21 mouse cellular contexts compared by ENCODE assay signal in the genomic region with DNA sequence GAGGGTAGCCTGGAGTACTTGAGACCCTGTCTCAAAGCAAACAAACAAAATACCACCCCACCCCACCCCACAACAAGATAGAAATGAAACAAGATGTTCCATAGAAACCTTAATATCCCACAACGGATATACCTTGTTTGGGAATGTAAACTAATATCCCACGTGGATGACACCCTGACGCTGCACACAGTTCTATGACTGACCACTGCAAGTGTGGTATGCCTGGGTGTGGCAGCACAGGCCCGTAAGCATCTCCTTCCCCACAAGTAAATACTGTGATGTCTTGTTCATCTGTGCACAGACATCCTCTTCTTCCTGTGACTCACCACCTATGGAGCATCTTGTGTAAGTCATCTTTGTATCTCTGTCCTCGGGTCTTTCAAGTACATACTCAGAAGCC.
DNase-seq lines count a peak whose midpoint lies in the region; ATAC-seq lines count a peak whose summit lies in the region.
"Had no signal": no experiment of that assay in that cellular context is flagged by ENCODE, and none has a peak within 500 bp of the region (broad histone marks: within the 10 kb centered on the region; RNA-seq: fewer than 3 reads in every experiment).

No protein-coding gene starts in this region.

- no peak overlapping the region for H3K9ac ChIP-seq in heart, embryonic 13.5 days
- no peak overlapping the region for H3K9ac ChIP-seq in lung, embryonic 16.5 days (ENCODE audit: low read length)
- no peak overlapping the region for H3K9ac ChIP-seq in limb, embryonic 15.5 days
- H3K9ac ChIP-seq: hindbrain, embryonic 13.5 days; liver, postnatal 0 days; midbrain, embryonic 12.5 days; neural tube, embryonic 12.5 days had no signal

- no peak for DNase-seq in heart, embryonic 10.5 days (ENCODE audit: low spot score)
- no peak for DNase-seq in lung, postnatal 10 days
- no peak for DNase-seq in embryo, embryonic 10 days (ENCODE audit: low spot score)
- DNase-seq: adrenal gland, adult 8-10 months; cerebellum, adult 9-11 months; embryo, embryonic 11 days; gastrocnemius, postnatal 14 days; heart, postnatal 10 days; kidney, postnatal 36 days; liver, postnatal 0 days; right cerebral cortex, adult 18-20 months; thymus, postnatal 25 days had no signal

- H3K4me1 ChIP-seq in heart, embryonic 13.5 days, result peaks cover 27% of the 10 kb centered on the region
- H3K4me1 ChIP-seq in heart, embryonic 10.5 days, result peaks cover 42% of the 10 kb centered on the region
- peaks cover 25% of the 10 kb centered on the region for H3K4me1 ChIP-seq in lung, embryonic 16.5 days (replicated peaks; ENCODE audit: control insufficient read depth, insufficient read depth, low read length)
- peaks cover 36% of the 10 kb centered on the region for H3K4me1 ChIP-seq in limb, embryonic 15.5 days
- H3K4me1 ChIP-seq: hindbrain, embryonic 13.5 days; neural tube, embryonic 12.5 days had no signal

- H3K27ac ChIP-seq in heart, embryonic 13.5 days (replicated peaks), result 0 out of 2 replicates have a peak overlapping the region, but pooled peaks have one; percentile 39
- H3K27ac ChIP-seq in heart, embryonic 10.5 days, result no peak overlapping the region
- H3K27ac ChIP-seq in lung, embryonic 16.5 days (ENCODE audit: low read length), result 0 out of 2 replicates have a peak overlapping the region, but pooled peaks have one; percentile 1
- H3K27ac ChIP-seq in limb, embryonic 15.5 days, result peak overlapping the region; percentile 44; the same call in 1 of the 2 replicates
- H3K27ac ChIP-seq: hindbrain, embryonic 13.5 days; midbrain, embryonic 12.5 days; neural tube, embryonic 12.5 days had no signal

- no peaks in the 10 kb centered on the region for H3K36me3 ChIP-seq in heart, embryonic 13.5 days
- H3K36me3 ChIP-seq in heart, embryonic 10.5 days, result no peaks in the 10 kb centered on the region
- no peaks in the 10 kb centered on the region for H3K36me3 ChIP-seq in lung, embryonic 16.5 days (ENCODE audit: control insufficient read depth, insufficient read depth, low read length)
- H3K36me3 ChIP-seq in limb, embryonic 15.5 days, result no peaks in the 10 kb centered on the region
- H3K36me3 ChIP-seq: hindbrain, embryonic 13.5 days; midbrain, embryonic 12.5 days; neural tube, embryonic 12.5 days had no signal

- no peak overlapping the region for H3K4me2 ChIP-seq in heart, embryonic 13.5 days
- no peak overlapping the region for H3K4me2 ChIP-seq in lung, embryonic 16.5 days (ENCODE audit: low read depth, low read length)
- no peak overlapping the region for H3K4me2 ChIP-seq in limb, embryonic 15.5 days
- H3K4me2 ChIP-seq: hindbrain, embryonic 13.5 days; midbrain, embryonic 12.5 days; neural tube, embryonic 12.5 days had no signal

- H3K27me3 ChIP-seq in heart, embryonic 13.5 days (replicated peaks), result no peaks in the 10 kb centered on the region
- no peaks in the 10 kb centered on the region for H3K27me3 ChIP-seq in heart, embryonic 10.5 days (ENCODE audit: insufficient read depth, poor library complexity, severe bottlenecking)
- H3K27me3 ChIP-seq in lung, embryonic 16.5 days (ENCODE audit: control insufficient read depth, insufficient read depth, low read depth, low read length), result no peaks in the 10 kb centered on the region
- H3K27me3 ChIP-seq in limb, embryonic 15.5 days, result no peaks in the 10 kb centered on the region
- H3K27me3 ChIP-seq: hindbrain, embryonic 13.5 days; midbrain, embryonic 12.5 days; neural tube, embryonic 12.5 days; Patski had no signal

- WGBS in heart, embryonic 13.5 days, result 80% methylated on average over 5 of the region's 5 CpGs
- WGBS in heart, embryonic 10.5 days, result 79% methylated on average over 5 of the region's 5 CpGs
- 74% methylated on average over 5 of the region's 5 CpGs for WGBS in lung, embryonic 16.5 days
- 86% methylated on average over 5 of the region's 5 CpGs for WGBS in limb, embryonic 15.5 days

- no peaks in the 10 kb centered on the region for H3K9me3 ChIP-seq in heart, embryonic 13.5 days
- no peaks in the 10 kb centered on the region for H3K9me3 ChIP-seq in heart, embryonic 10.5 days
- no peaks in the 10 kb centered on the region for H3K9me3 ChIP-seq in lung, embryonic 16.5 days (ENCODE audit: control insufficient read depth, low read length)
- no peaks in the 10 kb centered on the region for H3K9me3 ChIP-seq in limb, embryonic 15.5 days
- H3K9me3 ChIP-seq: hindbrain, embryonic 13.5 days; midbrain, embryonic 12.5 days; neural tube, embryonic 12.5 days had no signal

- no peak overlapping the region for H3K4me3 ChIP-seq in heart, embryonic 13.5 days
- no peak overlapping the region for H3K4me3 ChIP-seq in heart, embryonic 10.5 days
- H3K4me3 ChIP-seq in lung, embryonic 16.5 days (ENCODE audit: low read length), result no peak overlapping the region
- no peak overlapping the region for H3K4me3 ChIP-seq in limb, embryonic 15.5 days
- H3K4me3 ChIP-seq: hindbrain, embryonic 13.5 days; midbrain, embryonic 12.5 days; neural tube, embryonic 12.5 days had no signal

- no peak for ATAC-seq in heart, embryonic 13.5 days (ENCODE audit: extremely low read depth, insufficient number of reproducible peaks, low FRiP score, low TSS enrichment)
- ATAC-seq in lung, embryonic 16.5 days (ENCODE audit: low read depth), result no peak
- ATAC-seq in granulocyte monocyte progenitor cell, adult 5-6 weeks (replicated peaks; ENCODE audit: poor library complexity, severe bottlenecking), result 0 out of 2 replicates have a peak, but pooled peaks have one; percentile 30
- ATAC-seq in limb, embryonic 15.5 days (ENCODE audit: insufficient number of reproducible peaks, low FRiP score, low TSS enrichment, low read depth), result no peak
- ATAC-seq: CD4-positive, CD25-positive, alpha-beta regulatory T cell, adult 4 months; liver, postnatal 0 days; Patski had no signal
